Mouse (Mus musculus) limb, embryonic 11.5 days (tissue): ENCODE results near the gene Aars. TPM values are rescaled to one million over a fixed set of nuclear protein-coding genes. Genes with fewer than 3 reads are reported as not detected.
A peak's percentile ranks its signal among the peaks of the same experiment; 100 is the strongest.
"Not testable (repeated sequence)": the region's sequence is repeated elsewhere in the genome, so short reads cannot be mapped to it uniquely, and the experiment has no call there.

Source experiments
- ATAC-seq: fragments of 200-750 bp; cut with Nextera tagmentation; 2 replicates; pipeline ENCODE4 v1.8.0; 2017; ENCODE audit warnings: low read depth; ENCODE audit not compliant: insufficient number of reproducible peaks, low FRiP score, low TSS enrichment
- DNase-seq: peaks from one replicate; pipeline ENCODE4 v3.0.0-alpha.2; 2015; ENCODE audit warnings: low spot score
- H3K27ac ChIP-seq: fragments of 300-500 bp; sonication (generic); replicated peaks from 2 replicates; pipeline ENCODE4 v1.5.1; 2014; ENCODE audit warnings: low read depth, mild to moderate bottlenecking, low read length
- H3K27me3 ChIP-seq: fragments of 300-500 bp; sonication (generic); 2 replicates; pipeline ENCODE4 v1.6.1; 2014; ENCODE audit warnings: mild to moderate bottlenecking, low read length, mixed read lengths; ENCODE audit not compliant: control insufficient read depth, insufficient read depth
- H3K36me3 ChIP-seq: fragments of 300-500 bp; sonication (generic); 2 replicates; pipeline ENCODE4 v1.6.1; 2014; ENCODE audit warnings: mild to moderate bottlenecking, low read length, moderate library complexity, mixed read lengths; ENCODE audit not compliant: control insufficient read depth, insufficient read depth
- H3K4me1 ChIP-seq: fragments of 300-500 bp; sonication (generic); 2 replicates; pipeline ENCODE4 v1.6.1; 2014; ENCODE audit warnings: low read length, mixed read lengths; ENCODE audit not compliant: control insufficient read depth, insufficient read depth
- H3K4me2 ChIP-seq: fragments of 300-500 bp; sonication (generic); 2 replicates; pipeline ENCODE4 v1.6.1; 2014; ENCODE audit warnings: low read depth, mild to moderate bottlenecking, moderate library complexity; ENCODE audit not compliant: severe bottlenecking
- H3K4me3 ChIP-seq: fragments of 300-500 bp; sonication (generic); 2 replicates; pipeline ENCODE4 v1.5.1; 2014; ENCODE audit warnings: low read depth, low read length
- H3K9ac ChIP-seq: fragments of 300-500 bp; sonication (generic); 2 replicates; pipeline ENCODE4 v1.6.1; 2014; ENCODE audit warnings: mild to moderate bottlenecking, low read length
- H3K9me3 ChIP-seq: fragments of 300-500 bp; sonication (generic); 2 replicates; pipeline ENCODE4 v1.6.1; 2016; ENCODE audit warnings: low read length; ENCODE audit not compliant: control insufficient read depth
- WGBS: fragments of 180-500 bp; shearing (Covaris S2); extraction: QIAGEN DNeasy Blood & Tissue Kit; methylation state at CpG from one replicate; pipeline ENCODE4 v1.1.7; 2014; 5-methylcytosine and 5-hydroxymethylcytosine counted together
- polyA plus RNA-seq: library from polyadenylated mRNA; unstranded; fragments of >200 nt; fragmentation: Nextera tagmentation; extraction: Ambion mirVana; gene quantifications from 2 replicates; pipeline ENCODE4 v1.2.1, GENCODE M21; 2014

The Aars gene
- polyA plus RNA-seq, 1 experiment from 2014 or later: 66.1 TPM

GRCm38 (mm10) chr8:111079461-111079860 lies 46.5 kb downstream of the Aars start:
- Histone ChIP-seq H3K27me3 (no peaks in the 10 kb centered on the region), H3K36me3 (no peaks in the 10 kb centered on the region), H3K27ac (no peak overlapping the region), H3K4me2 (no peak overlapping the region), H3K4me3 (no peak overlapping the region), H3K9me3 (no peaks in the 10 kb centered on the region), H3K4me1 (0 out of 2 replicates have a peak, but pooled peaks cover 2% of the 10 kb centered on the region), H3K9ac (no peak overlapping the region)
- ATAC-seq: no peak
- 72% methylated on average over 5 of the region's 5 CpGs for WGBS
- no peak for DNase-seq

GRCm38 (mm10) chr8:111079861-111080271 lies 46.9 kb downstream of the Aars start:
- Histone ChIP-seq H3K4me1 (0 out of 2 replicates have a peak, but pooled peaks cover 2% of the 10 kb centered on the region), H3K36me3 (no peaks in the 10 kb centered on the region), H3K27me3 (no peaks in the 10 kb centered on the region), H3K27ac (no peak overlapping the region), H3K4me2 (no peak overlapping the region), H3K9ac (no peak overlapping the region), H3K4me3 (no peak overlapping the region), H3K9me3 (no peaks in the 10 kb centered on the region)
- no peak for ATAC-seq
- peak; percentile 51 for DNase-seq
- WGBS: 32% methylated on average over 6 of the region's 6 CpGs

GRCm38 (mm10) chr8:111081580-111082258 lies 48.8 kb downstream of the Aars start:
- H3K4me1 ChIP-seq: 0 out of 2 replicates have a peak, but pooled peaks cover 2% of the 10 kb centered on the region
- DNase-seq (no peak), ATAC-seq (no peak)
- no peak overlapping the region for H3K4me2 ChIP-seq
- H3K27ac ChIP-seq: no peak overlapping the region
- H3K9ac ChIP-seq: no peak overlapping the region
- no peaks in the 10 kb centered on the region for H3K36me3 ChIP-seq
- 57% methylated on average over 12 of the region's 12 CpGs for WGBS
- no peaks in the 10 kb centered on the region for H3K9me3 ChIP-seq
- H3K4me3 ChIP-seq: no peak overlapping the region
- no peaks in the 10 kb centered on the region for H3K27me3 ChIP-seq

- H3K27ac ChIP-seq, ATAC-seq, H3K9ac ChIP-seq, H3K27me3 ChIP-seq, H3K4me3 ChIP-seq, DNase-seq, H3K36me3 ChIP-seq, H3K9me3 ChIP-seq, H3K4me1 ChIP-seq, H3K4me2 ChIP-seq: not testable (repeated sequence)
- 88% methylated on average over 5 of the region's 5 CpGs for WGBS
Measured at GRCm38 (mm10) chr8:111083936-111084335, 51.0 kb downstream of the Aars start.

- DNase-seq: peak; percentile 89
- Histone ChIP-seq H3K4me2 (no peak overlapping the region), H3K4me3 (no peak overlapping the region), H3K9me3 (no peaks in the 10 kb centered on the region), H3K36me3 (no peaks in the 10 kb centered on the region), H3K27me3 (no peaks in the 10 kb centered on the region), H3K4me1 (0 out of 2 replicates have a peak, but pooled peaks cover 3% of the 10 kb centered on the region), H3K27ac (no peak overlapping the region), H3K9ac (no peak overlapping the region)
- no peak for ATAC-seq
- 0% methylated on average over 2 of the region's 2 CpGs for WGBS
Measured at GRCm38 (mm10) chr8:111090126-111090525, 57.2 kb downstream of the Aars start.

GRCm38 (mm10) chr8:111091706-111092105 lies 58.8 kb downstream of the Aars start:
- Histone ChIP-seq H3K9ac (no peak overlapping the region), H3K27me3 (no peaks in the 10 kb centered on the region), H3K4me1 (0 out of 2 replicates have a peak, but pooled peaks cover 3% of the 10 kb centered on the region), H3K36me3 (no peaks in the 10 kb centered on the region), H3K4me3 (no peak overlapping the region), H3K9me3 (no peaks in the 10 kb centered on the region), H3K27ac (no peak overlapping the region), H3K4me2 (no peak overlapping the region)
- ATAC-seq (no peak), DNase-seq (no peak)
- 79% methylated on average over 7 of the region's 7 CpGs for WGBS

- not testable (repeated sequence) for DNase-seq, H3K27me3 ChIP-seq, H3K9me3 ChIP-seq, H3K9ac ChIP-seq, H3K36me3 ChIP-seq, H3K4me2 ChIP-seq, H3K4me1 ChIP-seq, ATAC-seq, H3K4me3 ChIP-seq, H3K27ac ChIP-seq
- WGBS: 90% methylated on average over 4 of the region's 6 CpGs
Measured at GRCm38 (mm10) chr8:111092326-111092725, 59.4 kb downstream of the Aars start, which contains the start of gene Clec18a. Clec18a (minus strand) TSS chr8:111092426.

GRCm38 (mm10) chr8:111093865-111094718 lies 61.1 kb downstream of the Aars start, which contains the start of gene Pdpr:
Pdpr (plus strand) TSS chr8:111094630.
- Histone ChIP-seq H3K27me3 (no peaks in the 10 kb centered on the region), H3K4me1 (0 out of 2 replicates have a peak, but pooled peaks cover 3% of the 10 kb centered on the region), H3K9ac (peak within 1 kb of the TSS; percentile 63), H3K9me3 (no peaks in the 10 kb centered on the region), H3K36me3 (no peaks in the 10 kb centered on the region), H3K4me3 (peak within 1 kb of the TSS; percentile 53), H3K27ac (no peak within 1 kb of the TSS), H3K4me2 (peak within 1 kb of the TSS; percentile 67)
- DNase-seq: peak; percentile 91
- ATAC-seq: peak; percentile 94
- whole genome bisulfite sequencing: 6% methylated on average over 57 of the region's 72 CpGs
